Mouse (Mus musculus) frontal cortex, adult 2 months (tissue): Measurements from ENCODE around the gene Cys1. TPM values are rescaled to one million over a fixed set of nuclear protein-coding genes. Genes with fewer than 3 reads are reported as not detected.
"Not testable (repeated sequence)": the region's sequence is repeated elsewhere in the genome, so short reads cannot be mapped to it uniquely, and the experiment has no call there.

Experiments used
- DNase-seq, 2 experiments: peaks; one replicate each; pipeline ENCODE4 v3.0.0; 2022; ENCODE audit warnings: low spot score in 1 of 2; ENCODE audit errors: extremely low spot score in 1 of 2
- polyA plus RNA-seq: library from polyadenylated mRNA; depleted of rRNA; stranded (reverse); fragments of >200 nt; gene quantifications from 2 replicates; pipeline ENCODE4 v1.2.3, GENCODE M21; 2012; rRNA removed

Gene Cys1
- polyA plus RNA-seq, 1 experiment, result 9.6 TPM

GRCm38 (mm10) chr12:24651063-24651557 is 30.5 kb downstream of the Cys1 start, which contains the start of gene Klf11:
TSS of gene Klf11 (plus strand) at chr12:24651274.
- peak; percentile 90 to 97 for DNase-seq

- no peak for DNase-seq
Measured at GRCm38 (mm10) chr12:24650415-24651062, 31.1 kb downstream of the Cys1 start.

GRCm38 (mm10) chr12:24648094-24648493 is 33.5 kb downstream of the Cys1 start:
- DNase-seq, result no peak

DNA sequence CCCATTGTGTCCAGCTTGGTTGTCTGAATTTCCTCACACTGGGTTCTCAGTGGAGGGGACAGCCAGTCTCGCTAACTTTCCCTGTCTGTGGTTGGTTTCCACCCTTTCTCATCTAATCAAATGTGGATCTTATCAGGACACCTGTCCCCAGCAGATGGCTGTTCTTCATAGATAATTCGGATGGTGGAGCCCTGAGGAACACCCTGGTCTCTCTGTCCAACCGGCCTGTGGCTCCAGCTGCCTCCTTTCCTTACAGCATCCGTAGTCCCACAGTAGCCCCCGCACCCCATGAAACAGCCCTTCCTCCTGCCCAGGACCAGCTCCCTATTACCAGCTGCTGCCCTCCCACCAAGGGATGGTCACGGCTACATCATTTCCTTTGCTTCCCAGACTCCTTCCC is 35.7 kb downstream of the Cys1 start:
- no peak for DNase-seq

DNA sequence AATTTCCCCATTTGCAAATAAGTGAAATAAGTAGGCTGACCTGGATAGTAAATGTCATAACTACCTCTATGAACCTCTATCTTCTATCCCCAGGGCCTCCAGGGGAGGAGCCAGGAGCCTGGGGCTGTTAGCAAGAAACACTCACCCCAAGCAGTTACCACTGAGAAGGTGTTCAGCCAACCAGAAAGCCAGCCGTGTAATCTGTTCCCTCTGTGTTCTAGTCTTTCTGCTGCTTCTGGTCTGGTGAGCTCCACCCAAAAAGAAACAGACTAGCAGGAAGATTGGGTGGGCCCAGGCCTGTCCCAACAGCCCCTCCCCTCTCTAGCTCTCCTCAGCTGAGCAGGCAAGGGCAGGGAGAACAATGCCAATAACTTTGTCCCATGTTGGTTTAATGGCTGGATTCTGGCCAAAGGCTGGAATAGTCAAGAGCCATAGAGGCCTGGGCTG is 37.5 kb downstream of the Cys1 start:
- DNase-seq, result no peak

DNA sequence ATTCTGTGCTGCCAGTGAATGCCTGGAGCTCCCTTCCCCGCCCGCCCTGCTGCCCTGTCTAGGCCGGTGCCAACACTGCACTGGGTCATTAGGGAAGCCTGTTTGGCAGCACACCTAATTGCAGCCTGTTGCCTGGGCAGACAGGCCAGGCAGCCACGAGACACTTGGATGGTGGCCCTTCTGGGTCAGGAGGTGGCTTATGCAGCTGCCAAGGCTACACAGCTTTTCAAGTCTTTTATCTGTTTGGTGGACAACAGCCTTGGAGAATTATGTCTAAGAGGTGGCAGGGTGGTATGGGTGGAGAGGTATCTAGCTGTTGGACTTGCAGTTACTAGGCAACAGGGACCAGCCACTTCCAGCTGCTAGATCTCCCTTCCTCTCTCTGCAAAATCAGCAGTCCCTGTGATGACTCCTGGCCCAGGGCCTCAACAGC is 39.2 kb downstream of the Cys1 start:
- DNase-seq, result peak; percentile 42 to 62

DNA sequence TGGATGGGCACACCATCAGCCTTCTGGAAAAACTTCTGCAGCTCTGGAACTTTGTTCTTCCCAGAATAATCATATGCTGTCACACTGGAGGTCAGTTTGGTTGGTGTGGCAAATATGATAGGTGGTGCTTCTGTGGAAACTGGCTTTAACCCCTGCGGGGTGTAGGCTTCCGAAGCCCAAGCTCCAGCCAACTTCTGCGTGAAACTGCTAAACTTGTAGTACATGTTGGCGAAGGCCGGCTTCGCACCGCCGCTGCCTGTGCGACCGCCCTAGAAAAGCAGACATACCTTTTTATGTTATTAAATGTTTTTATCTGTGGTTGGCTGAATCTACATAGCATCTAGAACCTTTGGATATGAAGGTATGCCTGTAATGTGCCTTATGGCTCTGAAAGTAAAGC is 42.8 kb downstream of the Cys1 start:
- DNase-seq, result not testable (repeated sequence)

DNA sequence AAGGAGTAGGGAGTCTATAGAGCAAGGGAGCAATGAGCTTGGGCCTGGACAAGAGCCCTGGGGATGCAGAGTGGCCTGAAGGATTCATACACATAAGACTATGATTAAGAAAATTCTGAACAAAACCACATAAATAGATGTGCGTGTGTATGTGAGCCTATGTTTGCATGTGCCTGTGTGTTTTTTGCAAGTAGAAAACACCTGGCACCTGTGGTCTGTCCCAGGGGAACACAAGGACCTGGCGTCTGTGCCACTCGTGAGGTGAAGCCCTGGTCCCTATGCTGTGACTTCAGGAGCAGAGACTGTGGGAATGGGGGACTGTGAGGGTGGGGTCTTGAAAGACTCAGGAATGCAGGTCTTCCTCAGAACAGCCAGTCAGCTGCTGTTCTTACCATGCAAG is 47.0 kb downstream of the Cys1 start:
- no peak for DNase-seq

- no peak for DNase-seq
Measured at GRCm38 (mm10) chr12:24634212-24634611, 47.4 kb downstream of the Cys1 start.

DNA sequence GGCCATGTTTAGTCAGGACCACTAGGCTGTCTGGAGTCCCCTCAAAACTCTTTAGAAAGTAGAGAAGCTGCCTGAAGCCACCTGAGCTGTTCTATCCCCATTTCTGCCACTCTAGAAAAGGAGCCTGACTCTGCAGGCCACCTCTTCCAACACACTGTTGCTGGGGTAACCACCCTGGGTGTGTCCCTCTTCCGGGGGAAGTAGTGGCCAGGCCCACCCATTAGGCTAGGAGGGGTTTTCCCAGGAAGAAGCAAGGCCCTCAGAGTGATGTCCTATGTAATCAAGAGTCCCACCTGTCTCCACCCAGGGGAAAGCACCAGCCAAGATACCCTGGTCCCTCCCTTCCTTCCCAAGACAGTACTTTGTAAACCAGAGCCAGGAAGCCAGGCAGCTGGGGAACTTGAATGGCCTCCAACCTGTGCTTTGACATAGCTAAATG is 47.8 kb downstream of the Cys1 start:
- DNase-seq, result no peak

- no peak for DNase-seq
Measured at GRCm38 (mm10) chr12:24632404-24632803, 49.2 kb downstream of the Cys1 start.

DNA sequence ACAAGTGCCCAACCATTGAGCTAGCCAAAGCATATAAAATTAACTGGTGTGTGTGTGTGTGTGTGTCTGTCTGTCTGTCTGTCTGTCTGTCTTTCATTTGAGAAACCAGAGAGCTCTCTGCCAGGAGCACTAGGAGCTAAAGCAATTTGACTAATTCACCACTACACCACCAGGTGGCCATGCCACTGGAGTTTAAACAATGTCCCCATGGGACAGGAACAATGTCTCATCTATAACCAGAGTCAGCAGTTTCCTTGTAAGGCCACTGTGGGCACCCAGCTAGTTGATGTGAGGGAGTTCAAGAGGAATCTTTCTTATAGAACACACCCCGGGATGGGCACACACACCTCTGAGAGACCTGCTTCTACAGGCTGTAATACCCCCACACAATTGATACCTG is 51.4 kb downstream of the Cys1 start:
- peak in 1 of 2 experiments; percentile 35 for DNase-seq

GRCm38 (mm10) chr12:24627215-24627614 is 54.4 kb downstream of the Cys1 start:
- no peak for DNase-seq

DNA sequence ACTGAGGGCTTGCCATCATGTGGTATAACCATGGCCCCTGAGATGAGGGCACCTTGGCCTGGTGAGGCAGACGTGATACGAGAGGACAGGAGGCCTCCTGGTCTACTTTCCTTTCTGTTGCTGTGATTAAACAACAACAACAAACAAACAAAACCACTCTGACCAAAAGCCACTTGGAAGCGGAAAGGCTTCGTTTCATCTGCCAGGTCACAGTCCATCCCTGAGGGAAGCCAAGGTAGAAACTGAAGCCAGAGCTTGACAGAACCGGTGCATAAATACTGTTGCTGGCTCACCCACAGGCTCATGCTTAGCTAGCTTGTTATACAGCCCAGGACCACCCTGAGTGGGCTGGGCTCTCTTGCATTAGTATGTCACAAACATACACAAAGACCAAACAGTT is 55.2 kb downstream of the Cys1 start:
- DNase-seq, result no peak

DNA sequence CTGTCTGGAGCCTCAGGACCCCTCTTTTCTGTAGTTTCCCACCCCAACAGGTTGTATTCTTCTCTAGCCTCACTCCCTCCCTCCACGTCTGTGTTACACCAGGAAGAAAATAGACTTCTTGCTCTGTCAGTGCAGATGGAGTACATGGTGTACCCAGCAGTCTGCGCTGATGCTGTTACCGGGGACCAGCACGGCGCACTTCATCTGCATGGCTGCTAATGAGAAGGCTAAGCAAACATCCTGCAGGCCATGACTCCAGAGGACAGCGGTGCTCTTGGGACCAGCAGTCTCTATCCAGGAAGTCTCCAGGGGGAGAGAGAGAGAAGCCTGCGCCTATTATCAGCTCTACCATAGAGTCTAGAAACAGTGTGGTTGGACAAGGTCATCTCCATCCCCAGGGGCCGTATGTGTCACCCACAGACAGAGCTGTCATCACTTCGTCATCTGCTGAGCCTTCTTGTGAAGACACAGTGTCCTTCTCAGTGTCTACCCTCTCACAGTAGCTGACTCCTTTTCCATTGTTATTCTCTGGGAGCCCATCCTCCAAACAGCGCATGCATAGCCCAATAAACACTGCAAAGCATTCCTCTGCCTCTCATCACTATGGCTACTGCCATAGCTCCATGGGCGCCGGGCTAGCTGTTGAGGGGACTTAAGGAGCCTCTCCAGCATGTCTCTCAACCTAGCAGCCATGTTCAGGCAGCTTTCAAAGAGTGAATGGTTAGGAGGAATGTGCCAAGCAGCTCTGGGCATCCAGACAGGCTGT is 57.9 kb downstream of the Cys1 start:
- no peak for DNase-seq

DNA sequence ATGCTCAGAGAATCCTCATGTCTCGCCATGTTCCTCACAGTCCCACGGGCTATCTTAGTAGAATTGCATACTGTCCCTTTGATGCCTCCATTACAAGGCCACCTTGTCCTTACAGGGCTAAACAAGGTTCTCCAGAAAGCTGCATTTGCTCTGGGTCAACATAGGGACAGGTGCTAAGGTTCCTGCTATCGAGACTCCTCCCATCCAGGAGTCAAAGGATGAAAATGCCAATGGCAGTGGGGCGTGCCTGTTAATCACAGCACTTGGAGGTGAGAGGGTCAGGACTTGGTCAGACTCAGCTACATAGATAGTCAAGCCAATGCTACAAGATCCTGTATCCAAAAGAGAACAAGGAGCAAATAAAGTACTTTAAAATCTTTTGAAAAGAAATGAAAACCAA is 62.2 kb downstream of the Cys1 start:
- no peak for DNase-seq

Other genes starting within 250 kb of the Cys1 start
- gene Taf1b, start 183.5 kb downstream of the Cys1 start, polyA plus RNA-seq, result 20.1 and 23.7 TPM in 2 replicates
- 9.8 and 12.3 TPM in 2 replicates for gene Grhl1, start 109.5 kb downstream of the Cys1 start, polyA plus RNA-seq
- 6.3 and 6.7 TPM in 2 replicates for gene Klf11, start 30.5 kb downstream of the Cys1 start, polyA plus RNA-seq
- 2.0 and 2.2 TPM in 2 replicates for gene Rrm2, start 26.4 kb upstream of the Cys1 start, polyA plus RNA-seq
- gene Mboat2, start 149.1 kb upstream of the Cys1 start, polyA plus RNA-seq, result 33.3 and 33.8 TPM in 2 replicates